ENCODE assay signal across 12 mouse cellular contexts in the genomic region with DNA sequence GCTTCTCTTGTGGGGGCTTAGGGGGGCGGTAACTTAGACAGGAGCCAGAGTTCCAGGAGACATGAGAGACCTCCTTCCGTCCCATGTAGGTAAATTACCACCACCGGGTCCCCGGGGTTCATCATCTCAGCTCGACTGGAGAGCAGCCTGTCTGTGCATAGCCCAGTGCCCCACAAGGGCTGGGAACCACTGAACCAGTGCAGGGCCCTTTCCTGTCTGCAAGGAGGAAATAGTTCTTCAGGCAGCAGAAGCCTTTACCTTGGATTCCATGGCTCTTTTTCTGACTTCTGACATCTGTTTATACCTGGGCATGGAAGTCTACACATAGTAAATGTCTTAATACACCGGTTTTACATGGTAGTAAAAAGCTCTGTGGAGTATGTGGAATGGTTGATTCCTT.
"Had no signal": no experiment of that assay in that cellular context is flagged by ENCODE, and none has a peak within 500 bp of the region (broad histone marks: within the 10 kb centered on the region; RNA-seq: fewer than 3 reads in every experiment).

No protein-coding gene starts in this region.

- H3K9me3 ChIP-seq: limb, embryonic 10.5 days; limb, embryonic 13.5 days; liver, embryonic 12.5 days; liver, embryonic 15.5 days; lung, embryonic 15.5 days; neural tube, embryonic 12.5 days; neural tube, embryonic 15.5 days had no signal

- H3K9ac ChIP-seq: limb, embryonic 13.5 days; liver, embryonic 12.5 days; liver, embryonic 15.5 days; lung, embryonic 15.5 days; neural tube, embryonic 12.5 days; neural tube, embryonic 15.5 days had no signal

- ATAC-seq: intestine, postnatal 0 days; liver, embryonic 12.5 days had no signal

- H3K4me1 ChIP-seq: lung, embryonic 15.5 days had no signal

- DNase-seq: layer of hippocampus, adult 9-11 months; right cerebral cortex, adult 18-20 months had no signal

- H3K27ac ChIP-seq: layer of hippocampus, adult 2 months; limb, embryonic 10.5 days; limb, embryonic 13.5 days; liver, embryonic 12.5 days; liver, embryonic 15.5 days; lung, embryonic 15.5 days; neural tube, embryonic 12.5 days; neural tube, embryonic 15.5 days had no signal

- H3K4me2 ChIP-seq: limb, embryonic 13.5 days; liver, embryonic 12.5 days; liver, embryonic 15.5 days; lung, embryonic 15.5 days; midbrain, embryonic 11.5 days; neural tube, embryonic 12.5 days; neural tube, embryonic 15.5 days had no signal

- H3K36me3 ChIP-seq: limb, embryonic 10.5 days; limb, embryonic 13.5 days; liver, embryonic 12.5 days; liver, embryonic 15.5 days; lung, embryonic 15.5 days; neural tube, embryonic 12.5 days; neural tube, embryonic 15.5 days had no signal

- H3K4me3 ChIP-seq: layer of hippocampus, adult 2 months; limb, embryonic 10.5 days; limb, embryonic 13.5 days; liver, embryonic 12.5 days; liver, embryonic 15.5 days; lung, embryonic 15.5 days; neural tube, embryonic 12.5 days; neural tube, embryonic 15.5 days had no signal

- H3K27me3 ChIP-seq: limb, embryonic 13.5 days; liver, embryonic 12.5 days; lung, embryonic 15.5 days; neural tube, embryonic 12.5 days; neural tube, embryonic 15.5 days had no signal
